Mouse (Mus musculus): ENCODE results near the gene Slc6a21. TPM values are rescaled to one million over a fixed set of nuclear protein-coding genes. Genes with fewer than 3 reads are reported as not detected.

Gene Slc6a21
- total and polyA plus RNA-seq, 3 experiments: not detected

DNA sequence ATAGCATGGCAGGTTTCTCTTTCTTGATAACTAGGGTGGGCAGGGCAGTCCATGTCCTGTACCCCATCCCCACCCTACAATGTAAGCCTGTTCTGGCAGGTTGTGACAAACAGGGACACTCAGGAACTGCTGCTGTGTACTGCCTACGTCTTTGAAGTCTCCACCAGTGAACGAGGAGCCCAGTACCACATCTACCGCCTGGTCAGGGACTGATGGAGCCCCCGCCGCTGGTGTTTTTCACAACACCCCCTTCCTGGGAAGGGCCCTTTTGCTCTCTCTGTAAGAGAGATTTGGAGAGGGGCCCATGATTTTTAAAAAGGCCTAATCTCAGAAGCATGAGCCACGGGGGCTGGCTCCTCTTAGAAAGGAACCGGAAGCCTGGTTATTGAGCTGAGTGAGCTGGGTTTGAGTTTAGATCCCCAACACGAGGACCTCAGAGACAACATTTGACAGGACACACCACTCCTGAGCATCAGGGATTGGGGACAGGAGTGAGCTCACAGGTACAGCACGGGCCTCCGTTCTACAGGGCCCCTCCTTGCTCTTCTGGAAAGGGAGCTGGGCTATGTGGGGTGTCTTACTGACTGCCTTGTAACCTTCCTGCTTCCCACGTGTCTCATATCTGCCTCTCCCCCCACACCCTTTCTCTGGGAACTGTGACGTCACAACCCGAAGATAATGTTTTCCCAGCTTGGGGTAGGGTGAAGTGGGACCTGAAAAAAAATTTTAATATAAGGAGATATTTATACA, 44.4 kb upstream of the Slc6a21 start:
- H3K79me2 ChIP-seq (replicated peaks; ENCODE audit: control insufficient read depth, extremely low read depth, insufficient read depth, poor library complexity, severe bottlenecking): peaks cover 2% of the 10 kb centered on the region; the same call in 1 of the 2 replicates
- no peak overlapping the region for H3K4me3 ChIP-seq (replicated peaks in 1 of 3; ENCODE audit: low read depth in 2 of 3, low read length in 2 of 3, poor library complexity in 1 of 3)
- peaks cover 2% of the 10 kb centered on the region for H3K9me3 ChIP-seq (replicated peaks; ENCODE audit: low read length)
- dilution Hi-C loops (cut with MboI; ENCODE audit: extremely low pct_ligation_motif_present, extremely low pct_unique_long_range_greater_than_20kb, low sequenced_read_pairs) (no loop called here), in situ Hi-C loops (cut with MboI; ENCODE audit: low pct_ligation_motif_present, low pct_unique_long_range_greater_than_20kb, low sequenced_read_pairs) (no loop called here)
- TF ChIP-seq EP300 (IDR thresholded peaks at IDR 0.05; ENCODE audit: low read length) (no peak), E2F4 (IDR thresholded peaks at IDR 0.05; ENCODE audit: insufficient replicate concordance, low read depth, low read length) (no peak), POLR2AphosphoS2 (IDR thresholded peaks at IDR 0.05; ENCODE audit: low read depth, low read length) (0 out of 2 replicates have a peak, but pooled peaks have one; percentile 1)
- peaks cover 24 to 65% of the 10 kb centered on the region in 2 experiments for H3K4me1 ChIP-seq (ENCODE audit: control insufficient read depth in 1 of 2, insufficient read depth in 2 of 2)
- DNase-seq (ENCODE audit: extremely low read depth): no peak
- no peak overlapping the region for H3K9ac ChIP-seq (ENCODE audit: insufficient read depth, low read depth)
- no peaks in the 10 kb centered on the region for H3K27me3 ChIP-seq (replicated peaks)
- H3K27ac ChIP-seq (ENCODE audit: insufficient read depth, low read depth): no peak overlapping the region
- H3K4me2 ChIP-seq (ENCODE audit: insufficient read depth, low read depth, poor library complexity, severe bottlenecking): no peak overlapping the region
- peaks cover 35 to 66% of the 10 kb centered on the region in 2 experiments for H3K36me3 ChIP-seq (replicated peaks in 1 of 2; ENCODE audit: control insufficient read depth in 1 of 2, insufficient read depth in 1 of 2, low read length in 1 of 2)

GRCm38 (mm10) chr7:45233580-45234332, 43.6 kb upstream of the Slc6a21 start:
- Histone ChIP-seq H3K9me3 (replicated peaks; ENCODE audit: low read length) (no peaks in the 10 kb centered on the region), H3K27me3 (replicated peaks) (no peaks in the 10 kb centered on the region), H3K4me1 (ENCODE audit: control insufficient read depth in 1 of 2, insufficient read depth in 2 of 2) (peaks cover 24 to 63% of the 10 kb centered on the region in 2 experiments), H3K4me2 (ENCODE audit: insufficient read depth, low read depth, poor library complexity, severe bottlenecking) (no peak overlapping the region), H3K4me3 (replicated peaks in 1 of 3; ENCODE audit: low read depth in 2 of 3, low read length in 2 of 3, poor library complexity in 1 of 3) (peak overlapping the region in 1 of 3 experiments; percentile 57), H3K79me2 (replicated peaks; ENCODE audit: control insufficient read depth, extremely low read depth, insufficient read depth, poor library complexity, severe bottlenecking) (peaks cover 2% of the 10 kb centered on the region; the same call in 1 of the 2 replicates), H3K27ac (ENCODE audit: insufficient read depth, low read depth) (peak overlapping the region; percentile 39), H3K9ac (ENCODE audit: insufficient read depth, low read depth) (no peak overlapping the region), H3K36me3 (replicated peaks in 1 of 2; ENCODE audit: control insufficient read depth in 1 of 2, insufficient read depth in 1 of 2, low read length in 1 of 2) (peaks cover 35 to 62% of the 10 kb centered on the region in 2 experiments)
- peak; percentile 81 for DNase-seq (ENCODE audit: extremely low read depth)
- TF ChIP-seq ELF1 (IDR thresholded peaks at IDR 0.05; ENCODE audit: low read depth, low read length): peak; percentile 46; the same call in 1 of the 2 replicates
- no peak for TF ChIP-seq POLR2AphosphoS2 (IDR thresholded peaks at IDR 0.05; ENCODE audit: low read depth, low read length)
- TF ChIP-seq TCF12 (IDR thresholded peaks at IDR 0.05; ENCODE audit: low read depth, low read length): peak; percentile 50; the same call in 1 of the 2 replicates
- TF ChIP-seq MAX (IDR thresholded peaks at IDR 0.05; ENCODE audit: low read length): peak; percentile 68
- TF ChIP-seq MAZ (IDR thresholded peaks at IDR 0.05; ENCODE audit: low read depth, low read length): no peak
- no peak for TF ChIP-seq NRF1 (IDR thresholded peaks at IDR 0.05; ENCODE audit: low read depth, low read length)
- peak; percentile 52; the same call in 1 of the 2 replicates for TF ChIP-seq EP300 (IDR thresholded peaks at IDR 0.05; ENCODE audit: low read length)
- TF ChIP-seq NELFE (IDR thresholded peaks at IDR 0.05; ENCODE audit: low read depth, low read length): no peak
- no peak for TF ChIP-seq ZKSCAN1 (IDR thresholded peaks at IDR 0.05; ENCODE audit: borderline replicate concordance, low read depth, low read length)
- no peak for TF ChIP-seq GABPA (IDR thresholded peaks at IDR 0.05; ENCODE audit: insufficient replicate concordance, low read depth, low read length)
- peak; percentile 45 for TF ChIP-seq ETS1 (conservative IDR thresholded peaks at IDR 0.05; ENCODE audit: low read depth, low read length)
- TF ChIP-seq MXI1 (IDR thresholded peaks at IDR 0.05; ENCODE audit: low read depth, low read length): 0 out of 2 replicates have a peak, but pooled peaks have one; percentile 34
- no peak for TF ChIP-seq USF2 (conservative IDR thresholded peaks at IDR 0.05; ENCODE audit: low read depth, low read length)
- TF ChIP-seq TBP (conservative IDR thresholded peaks at IDR 0.05; ENCODE audit: low read depth, low read length): no peak
- no peak for TF ChIP-seq BHLHE40 (IDR thresholded peaks at IDR 0.05; ENCODE audit: low read depth, low read length)
- peak; percentile 61; the same call in 1 of the 2 replicates for TF ChIP-seq SIN3A (IDR thresholded peaks at IDR 0.05; ENCODE audit: low read length)
- TF ChIP-seq HCFC1 (IDR thresholded peaks at IDR 0.05; ENCODE audit: low read depth, low read length): no peak
- TF ChIP-seq CTCF (conservative IDR thresholded peaks at IDR 0.05 in 1 of 2, IDR thresholded peaks at IDR 0.05 in 1 of 2; ENCODE audit: low read depth in 2 of 2, low read length in 2 of 2): no peak
- TF ChIP-seq USF1 (IDR thresholded peaks at IDR 0.05; ENCODE audit: low read depth, low read length): no peak
- no peak for TF ChIP-seq UBTF (IDR thresholded peaks at IDR 0.05; ENCODE audit: low read depth, low read length)
- TF ChIP-seq ZNF384 (IDR thresholded peaks at IDR 0.05; ENCODE audit: low read depth, low read length): peak; percentile 91
- TF ChIP-seq RAD21 (IDR thresholded peaks at IDR 0.05; ENCODE audit: low read depth, low read length): no peak
- TF ChIP-seq KAT2A (IDR thresholded peaks at IDR 0.05; ENCODE audit: insufficient replicate concordance, low read length): 0 out of 2 replicates have a peak, but pooled peaks have one; percentile 32
- no peak for TF ChIP-seq JUND (conservative IDR thresholded peaks at IDR 0.05; ENCODE audit: low read depth, low read length)
- TF ChIP-seq ZMIZ1 (IDR thresholded peaks at IDR 0.05; ENCODE audit: low read depth, low read length): no peak
- TF ChIP-seq MYC (IDR thresholded peaks at IDR 0.05; ENCODE audit: low read depth, low read length): peak; percentile 63; the same call in 1 of the 2 replicates
- dilution Hi-C loops (cut with MboI; ENCODE audit: extremely low pct_ligation_motif_present, extremely low pct_unique_long_range_greater_than_20kb, low sequenced_read_pairs): no loop called here
- in situ Hi-C loops (cut with MboI; ENCODE audit: low pct_ligation_motif_present, low pct_unique_long_range_greater_than_20kb, low sequenced_read_pairs): no loop called here
